Mouse (Mus musculus) MEL (cell line): ENCODE data around the gene Brs3. TPM values are rescaled to one million over a fixed set of nuclear protein-coding genes. Genes with fewer than 3 reads are reported as not detected.

Source experiments
- DNase-seq: peaks from one replicate; pipeline ENCODE4 v3.0.0; 2011; ENCODE audit warnings: low read depth, low spot score
- H3K27ac ChIP-seq: 2 replicates; pipeline ENCODE4 v1.5.1; 2012; ENCODE audit warnings: low read depth, mild to moderate bottlenecking, control low read depth, low read length, moderate library complexity; ENCODE audit not compliant: control insufficient read depth
- H3K27me3 ChIP-seq, 2 experiments: fragments of 150-350 bp in 1 of 2; sonication (generic) in 1 of 2; 2 replicates each; pipeline ENCODE4 v1.6.1; 2012; ENCODE audit warnings: low read length in 2 of 2, mild to moderate bottlenecking in 2 of 2, improper control_type of control experiment in 1 of 2, moderate library complexity in 1 of 2; ENCODE audit not compliant: insufficient read depth in 2 of 2, control insufficient read depth in 1 of 2
- H3K36me3 ChIP-seq, 2 experiments: 2 replicates each; pipeline ENCODE4 v1.6.1; 2012 to 2014; ENCODE audit warnings: low read length in 2 of 2, improper control_type of control experiment in 1 of 2, inconsistent platforms in 1 of 2, mild to moderate bottlenecking in 1 of 2; ENCODE audit not compliant: insufficient read depth in 2 of 2, control insufficient read depth in 1 of 2
- H3K4me1 ChIP-seq, 2 experiments: fragments of 150-350 bp in 1 of 2; sonication (generic) in 1 of 2; 2 replicates each; pipeline ENCODE4 v1.6.1; 2012; ENCODE audit warnings: low read length in 2 of 2, improper control_type of control experiment in 1 of 2, mild to moderate bottlenecking in 1 of 2; ENCODE audit not compliant: insufficient read depth in 2 of 2, control insufficient read depth in 1 of 2
- H3K4me3 ChIP-seq, 2 experiments: fragments of 150-350 bp in 1 of 2; sonication (generic) in 1 of 2; 2 replicates each; pipeline ENCODE4 v1.5.1; 2012; ENCODE audit warnings: low read depth in 2 of 2, low read length in 2 of 2, mild to moderate bottlenecking in 2 of 2, moderate library complexity in 2 of 2, control low read depth in 1 of 2, improper control_type of control experiment in 1 of 2; ENCODE audit not compliant: control insufficient read depth in 1 of 2, insufficient read depth in 1 of 2
- H3K79me2 ChIP-seq: 2 replicates; pipeline ENCODE4 v1.6.1; 2012; ENCODE audit warnings: mild to moderate bottlenecking, low read length, moderate library complexity; ENCODE audit not compliant: control insufficient read depth, poor library complexity, insufficient read depth
- H3K9ac ChIP-seq: 2 replicates; pipeline ENCODE4 v1.6.1; 2012; ENCODE audit warnings: low read depth, mild to moderate bottlenecking, control low read depth, low read length, moderate library complexity; ENCODE audit not compliant: control insufficient read depth, poor library complexity, severe bottlenecking
- H3K9me3 ChIP-seq: fragments of 150-350 bp; sonication (generic); replicated peaks from 2 replicates; pipeline ENCODE4 v1.6.1; 2012; ENCODE audit warnings: mild to moderate bottlenecking, low read length, improper control_type of control experiment, moderate library complexity; ENCODE audit not compliant: insufficient read depth
- BHLHE40 ChIP-seq: IDR thresholded peaks from 2 replicates; pipeline ENCODE4 v1.6.1; 2012; ENCODE audit warnings: low read depth, mild to moderate bottlenecking, inconsistent platforms, low read length, improper control_type of control experiment, borderline replicate concordance
- CHD2 ChIP-seq: IDR thresholded peaks from 2 replicates; pipeline ENCODE4 v1.6.1; 2011; ENCODE audit warnings: low read length, improper control_type of control experiment
- CTCF ChIP-seq, 3 experiments: IDR thresholded peaks in 2 of 3; conservative IDR thresholded peaks in 1 of 3; 2 replicates each; pipeline ENCODE4 v1.5.1; 2011 to 2012; ENCODE audit warnings: low read length in 3 of 3, low read depth in 2 of 3, mild to moderate bottlenecking in 2 of 3, improper control_type of control experiment in 1 of 3, inconsistent platforms in 1 of 3, mixed read lengths in 1 of 3, moderate library complexity in 1 of 3; ENCODE audit not compliant: control insufficient read depth in 1 of 3, insufficient read depth in 1 of 3, poor library complexity in 1 of 3, severe bottlenecking in 1 of 3
- E2F4 ChIP-seq: IDR thresholded peaks from 2 replicates; pipeline ENCODE4 v1.6.1; 2011; ENCODE audit warnings: low read depth, low read length, improper control_type of control experiment, borderline replicate concordance
- ETS1 ChIP-seq: IDR thresholded peaks from 2 replicates; pipeline ENCODE4 v1.6.1; 2012; ENCODE audit warnings: low read depth, mild to moderate bottlenecking, inconsistent platforms, low read length, improper control_type of control experiment, moderate library complexity
- GATA1 ChIP-seq: IDR thresholded peaks from 2 replicates; pipeline ENCODE4 v1.6.1; 2011; ENCODE audit warnings: low read depth, low read length, improper control_type of control experiment
- KAT2A ChIP-seq: conservative IDR thresholded peaks from 2 replicates; pipeline ENCODE4 v1.6.1; 2012; ENCODE audit warnings: low read depth, low read length, improper control_type of control experiment, inconsistent platforms
- MAFK ChIP-seq: IDR thresholded peaks from 2 replicates; pipeline ENCODE4 v1.6.1; 2011; ENCODE audit warnings: low read depth, mild to moderate bottlenecking, low read length, improper control_type of control experiment, borderline replicate concordance
- MAZ ChIP-seq: IDR thresholded peaks from 2 replicates; pipeline ENCODE4 v1.6.1; 2012; ENCODE audit warnings: low read depth, mild to moderate bottlenecking, inconsistent platforms, low read length, improper control_type of control experiment
- NELFE ChIP-seq: IDR thresholded peaks from 2 replicates; pipeline ENCODE4 v1.6.1; 2011; ENCODE audit warnings: low read depth, low read length, improper control_type of control experiment
- POLR2A ChIP-seq, 2 experiments: IDR thresholded peaks; 2 replicates each; pipeline ENCODE4 v1.6.1; 2011 to 2012; ENCODE audit warnings: low read length in 2 of 2, mild to moderate bottlenecking in 2 of 2, control low read depth in 1 of 2, improper control_type of control experiment in 1 of 2, low read depth in 1 of 2, moderate library complexity in 1 of 2; ENCODE audit not compliant: control insufficient read depth in 1 of 2, insufficient read depth in 1 of 2, poor library complexity in 1 of 2
- RAD21 ChIP-seq: IDR thresholded peaks from 2 replicates; pipeline ENCODE4 v1.6.1; 2011; ENCODE audit warnings: mild to moderate bottlenecking, low read depth, low read length, improper control_type of control experiment
- SMC3 ChIP-seq: IDR thresholded peaks from 2 replicates; pipeline ENCODE4 v1.6.1; 2011; ENCODE audit warnings: low read depth, low read length, improper control_type of control experiment
- TBP ChIP-seq: IDR thresholded peaks from 2 replicates; pipeline ENCODE4 v1.8.0; 2011; ENCODE audit warnings: low read depth, low read length, improper control_type of control experiment
- TCF12 ChIP-seq: IDR thresholded peaks from 2 replicates; pipeline ENCODE4 v1.6.1; 2014; ENCODE audit warnings: low read depth, mild to moderate bottlenecking, inconsistent platforms, low read length, improper control_type of control experiment, moderate library complexity
- UBTF ChIP-seq: IDR thresholded peaks from 2 replicates; pipeline ENCODE4 v1.6.1; 2012; ENCODE audit warnings: low read depth, mild to moderate bottlenecking, inconsistent platforms, low read length, improper control_type of control experiment, moderate library complexity, borderline replicate concordance; ENCODE audit not compliant: insufficient read depth
- ZC3H11A ChIP-seq: IDR thresholded peaks from 2 replicates; pipeline ENCODE4 v1.6.1; 2012; ENCODE audit warnings: low read depth, mild to moderate bottlenecking, inconsistent platforms, low read length, improper control_type of control experiment
- ZNF384 ChIP-seq: IDR thresholded peaks from 2 replicates; pipeline ENCODE4 v1.6.1; 2012; ENCODE audit warnings: low read depth, mild to moderate bottlenecking, inconsistent platforms, low read length, improper control_type of control experiment
- polyA plus RNA-seq, 2 experiments: library from polyadenylated mRNA; stranded (reverse) in 1 of 2; unstranded in 1 of 2; fragments of >175 nt in 1 of 2; fragments of >200 nt in 1 of 2; gene quantifications; 2 replicates each; pipeline versions ENCODE4 v1.2.1 to v1.2.4; 2012; ENCODE audit warnings: low replicate concordance in 2 of 2, low read depth in 1 of 2; ENCODE audit not compliant: insufficient read length in 2 of 2, insufficient read depth in 1 of 2, missing spikeins in 1 of 2
- total RNA-seq: library from RNA; depleted of rRNA; stranded (reverse); fragments of 300-350 nt; gene quantifications from 2 replicates; pipeline ENCODE4 v1.2.3, GENCODE M21; 2012

Brs3 gene
- total and polyA plus RNA-seq, 3 experiments: not detected

DNA sequence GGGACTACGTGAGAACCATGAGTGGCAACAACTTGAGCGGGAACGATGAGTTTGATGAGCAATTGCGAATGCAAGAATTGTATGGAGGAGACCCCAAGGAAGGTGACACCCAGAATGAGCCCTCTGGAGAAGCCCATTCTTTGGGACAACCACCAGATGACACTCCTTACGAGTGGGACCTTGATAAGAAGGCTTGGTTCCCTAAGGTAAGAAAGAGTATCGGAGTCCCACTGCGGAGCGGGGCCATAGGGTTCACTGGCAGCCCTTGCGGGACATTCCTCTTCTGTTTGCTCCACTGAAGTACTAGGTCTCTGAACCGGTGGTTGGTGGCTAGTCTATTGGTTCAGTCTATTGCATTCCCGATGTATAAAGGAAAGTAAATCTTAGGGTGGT, 11.1 kb downstream of the Brs3 start:
- Histone ChIP-seq H3K27me3 (no peaks in the 10 kb centered on the region), H3K79me2 (peaks cover 3% of the 10 kb centered on the region; the same call in 1 of the 2 replicates), H3K4me3 (peak overlapping the region; percentile 73 to 79), H3K36me3 (peaks cover 0 to 2% of the 10 kb centered on the region in 2 experiments; a peak in 1 of 4 replicates), H3K9me3 (no peaks in the 10 kb centered on the region), H3K9ac (peak overlapping the region; percentile 77), H3K27ac (peak overlapping the region; percentile 7; the same call in 1 of the 2 replicates), H3K4me1 (no peaks in the 10 kb centered on the region)
- DNase-seq: no peak
- TF ChIP-seq CTCF (IDR thresholded peaks at IDR 0.05 in 2 of 3, conservative IDR thresholded peaks at IDR 0.05 in 1 of 3; ENCODE audit: control insufficient read depth in 1 of 3, insufficient read depth in 1 of 3, low read depth in 2 of 3, low read length in 3 of 3, poor library complexity in 1 of 3, severe bottlenecking in 1 of 3): no peak
- TF ChIP-seq BHLHE40: no peak
- no peak for TF ChIP-seq KAT2A
- no peak for TF ChIP-seq UBTF
- TF ChIP-seq MAZ: no peak

GRCm38 (mm10) chrX:57081496-57081895, 38.6 kb downstream of the Brs3 start:
- Histone ChIP-seq H3K9me3 (no peaks in the 10 kb centered on the region), H3K27me3 (no peaks in the 10 kb centered on the region), H3K4me1 (no peaks in the 10 kb centered on the region), H3K27ac (no peak overlapping the region), H3K9ac (no peak overlapping the region), H3K4me3 (no peak overlapping the region), H3K79me2 (no peaks in the 10 kb centered on the region), H3K36me3 (no peaks in the 10 kb centered on the region)
- TF ChIP-seq TBP (no peak), POLR2A (IDR thresholded peaks at IDR 0.05; ENCODE audit: control insufficient read depth in 1 of 2, insufficient read depth in 1 of 2, low read depth in 1 of 2, low read length in 2 of 2, poor library complexity in 1 of 2) (no peak), RAD21 (no peak), ETS1 (no peak), NELFE (no peak), KAT2A (no peak), TCF12 (no peak), UBTF (no peak), GATA1 (no peak), MAFK (no peak), SMC3 (no peak), ZNF384 (no peak), ZC3H11A (no peak), BHLHE40 (no peak), E2F4 (no peak), CHD2 (no peak)
- no peak for DNase-seq
